Mouse (Mus musculus): ENCODE data around the gene Fam206a. TPM values are rescaled to one million over a fixed set of nuclear protein-coding genes. Genes with fewer than 3 reads are reported as not detected.

Fam206a gene
- total RNA-seq (2021): 10 to 100 TPM; 13.5 to 15.7 TPM
- long read RNA-seq, experiment 1, partial matches to known transcripts: 0 of 2 reads
- long read RNA-seq, experiment 1, other reads (novel, unspliced or antisense): 2 of 2 reads
- long read RNA-seq, experiment 2, full-length matches to known transcripts: 3 of 3 reads
- long read RNA-seq, experiment 2, partial matches to known transcripts: 0 of 3 reads
- long read RNA-seq, experiment 2, other reads (novel, unspliced or antisense): 0 of 3 reads

- peak; percentile 95 to 96 for DNase-seq
Measured at GRCm38 (mm10) chr4:56801907-56802668, at the start of gene Fam206a, which contains the start of gene Elp1. Fam206a (plus strand) TSS chr4:56802345. Elp1 (minus strand) TSS chr4:56802331.

GRCm38 (mm10) chr4:56756021-56756420 is 46.1 kb upstream of the Fam206a start:
- DNase-seq: no peak

DNA sequence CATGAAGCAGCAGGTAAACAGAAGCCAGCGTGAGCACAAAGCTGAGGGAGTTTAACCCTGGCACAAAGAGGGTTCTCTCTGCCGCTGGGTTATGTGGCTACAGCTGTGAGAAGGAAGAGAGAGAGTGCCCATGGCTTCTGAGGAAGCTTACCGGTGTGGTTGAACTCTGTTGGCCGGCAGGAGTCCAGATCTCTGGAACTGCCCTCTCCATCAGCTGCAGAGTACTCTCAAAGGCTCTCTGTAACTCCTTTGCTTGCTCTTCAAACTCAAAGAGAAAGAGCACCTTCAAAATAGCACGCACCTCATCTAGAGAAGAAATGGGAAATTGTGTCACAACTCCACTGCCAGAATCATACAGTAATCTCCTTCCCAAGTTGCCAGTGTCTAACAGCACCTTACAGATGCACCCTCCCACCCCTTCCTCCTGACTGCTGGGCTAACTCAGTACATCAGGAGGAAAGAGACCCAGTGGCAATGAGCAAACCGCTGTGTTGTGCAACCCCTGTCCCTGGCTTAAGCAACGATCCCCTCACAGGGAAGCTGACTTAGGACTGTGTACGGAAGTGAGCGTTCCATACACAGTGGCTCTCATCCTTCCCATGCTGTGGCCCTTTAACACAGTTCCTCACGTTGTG is 45.1 kb upstream of the Fam206a start:
- peak in 1 of 2 experiments; percentile 15 for DNase-seq

DNA sequence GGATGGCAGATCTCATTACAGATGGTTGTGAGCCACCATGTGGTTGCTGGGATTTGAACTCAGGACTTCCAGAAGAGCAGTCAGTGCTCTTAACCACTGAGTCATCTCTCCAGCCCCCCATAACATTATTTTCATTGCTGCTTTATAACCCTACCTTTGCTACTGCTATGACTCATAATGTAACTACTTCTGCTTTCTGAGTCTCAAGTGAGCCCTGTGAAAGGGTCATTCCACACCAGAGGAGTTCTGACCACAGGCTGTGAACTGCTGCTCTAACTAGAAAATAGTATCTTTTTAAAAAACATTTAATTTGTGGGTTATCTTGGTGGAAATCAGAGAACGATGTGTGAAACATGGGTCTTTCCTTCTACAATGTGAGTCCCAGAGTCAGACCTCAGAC is 44.5 kb upstream of the Fam206a start:
- DNase-seq: no peak

DNA sequence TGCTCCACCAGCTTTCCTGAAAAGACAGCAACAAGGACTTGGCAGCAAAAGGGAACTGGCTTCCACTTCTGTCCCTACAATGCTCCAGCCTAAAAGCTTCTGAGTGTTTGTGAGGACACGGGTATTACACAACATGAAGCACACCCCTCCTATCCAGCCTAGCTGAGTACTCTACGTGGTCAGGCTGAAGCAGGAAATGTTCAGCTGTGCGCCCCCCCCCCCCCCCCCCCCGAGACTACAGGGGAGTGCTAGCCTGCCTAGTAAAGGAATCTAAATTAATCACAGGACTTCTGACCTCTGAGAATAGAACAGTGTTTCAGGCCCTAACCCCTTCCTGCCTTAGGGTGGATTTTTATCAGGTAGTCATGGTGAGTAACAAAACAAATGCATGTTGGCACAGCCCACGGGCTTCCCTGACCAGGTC is 34.3 kb upstream of the Fam206a start:
- DNase-seq: no peak

GRCm38 (mm10) chr4:56768913-56769312 is 33.2 kb upstream of the Fam206a start:
- DNase-seq: no peak

DNA sequence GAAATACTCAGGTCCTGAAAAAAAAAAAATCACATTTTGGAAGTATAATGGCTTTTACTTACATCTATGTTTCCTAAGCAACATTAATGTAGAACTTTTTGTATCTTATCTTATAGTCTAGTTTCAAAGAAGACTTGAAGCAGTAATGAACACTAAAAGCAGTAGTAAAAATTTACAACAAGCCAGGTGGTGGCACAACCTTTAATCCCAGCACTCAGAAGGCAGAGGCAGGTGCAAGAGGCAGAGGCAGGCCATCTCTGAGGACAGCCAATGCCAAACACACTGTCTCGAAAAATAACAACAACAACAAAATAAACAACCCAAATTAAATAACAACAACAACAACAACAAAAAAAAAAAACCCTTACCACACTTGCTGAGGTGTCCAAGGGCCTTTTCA is 31.1 kb upstream of the Fam206a start:
- no peak for DNase-seq

GRCm38 (mm10) chr4:56791373-56791772 is 10.8 kb upstream of the Fam206a start:
- no peak for DNase-seq

DNA sequence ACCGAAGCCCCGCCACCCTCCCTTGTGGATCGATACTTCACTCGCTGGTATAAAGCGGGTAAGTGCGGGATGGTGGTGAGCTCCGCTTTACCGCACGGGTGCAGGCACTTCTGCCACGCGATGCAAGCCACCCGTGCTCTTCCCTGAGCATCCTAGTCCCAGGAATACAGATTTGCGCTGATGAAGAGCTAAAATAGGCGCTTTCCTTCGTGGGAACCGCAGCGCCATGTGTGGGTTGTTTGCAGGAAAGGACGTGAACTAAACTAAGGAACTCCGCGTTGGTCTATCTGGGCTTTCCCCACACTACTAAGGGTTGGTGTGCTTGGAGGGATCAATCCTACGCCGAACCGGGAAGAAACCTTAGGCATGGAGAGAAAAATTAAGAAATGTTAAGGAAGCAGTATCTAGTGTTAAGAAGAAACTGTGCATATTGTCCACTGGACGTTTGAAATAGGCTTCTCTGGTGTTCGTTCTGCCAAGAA is 565 bp downstream of the Fam206a start:
- peak in 1 of 2 experiments; percentile 9 for DNase-seq

DNA sequence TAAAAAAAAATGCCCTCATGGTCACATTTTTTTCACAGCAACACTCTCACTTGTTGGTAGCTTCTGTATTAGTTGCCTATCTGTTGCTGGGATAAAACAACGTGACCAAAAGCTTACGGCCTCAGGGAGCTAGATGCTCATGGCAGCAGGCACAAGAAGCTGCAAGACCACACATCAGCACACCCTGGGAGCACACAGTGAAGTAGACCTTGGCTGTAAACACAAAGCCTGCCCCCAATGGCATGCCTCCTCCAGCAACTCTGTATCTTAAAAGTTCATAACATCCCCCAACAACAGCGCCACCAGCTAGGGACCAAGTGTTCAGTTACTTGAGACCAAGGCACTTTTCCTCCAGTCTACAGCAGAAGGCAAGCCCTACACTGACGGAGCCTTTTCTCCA is 6.9 kb downstream of the Fam206a start:
- DNase-seq: no peak

DNA sequence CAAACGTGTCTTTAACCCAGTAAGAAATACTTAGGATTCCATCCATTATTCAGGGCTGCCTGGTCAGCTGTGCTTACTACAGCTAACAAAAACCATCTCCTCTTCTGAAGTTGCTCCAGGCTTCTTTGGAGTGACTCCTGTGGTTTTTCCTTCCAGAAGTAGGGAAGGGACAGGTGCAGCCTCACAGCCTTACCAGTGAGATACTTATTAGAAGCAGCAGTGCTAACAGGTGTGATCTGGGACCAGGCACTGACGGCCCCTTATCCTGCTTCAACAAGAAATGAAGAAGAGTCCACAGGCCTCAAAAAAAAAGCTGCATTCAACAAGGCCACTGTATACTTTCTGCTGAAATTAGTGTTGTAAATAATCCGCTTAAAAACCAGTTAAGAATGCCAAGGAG is 9.5 kb downstream of the Fam206a start:
- no peak for DNase-seq

- DNase-seq: no peak
Measured at GRCm38 (mm10) chr4:56812096-56812495, 10.0 kb downstream of the Fam206a start.

DNA sequence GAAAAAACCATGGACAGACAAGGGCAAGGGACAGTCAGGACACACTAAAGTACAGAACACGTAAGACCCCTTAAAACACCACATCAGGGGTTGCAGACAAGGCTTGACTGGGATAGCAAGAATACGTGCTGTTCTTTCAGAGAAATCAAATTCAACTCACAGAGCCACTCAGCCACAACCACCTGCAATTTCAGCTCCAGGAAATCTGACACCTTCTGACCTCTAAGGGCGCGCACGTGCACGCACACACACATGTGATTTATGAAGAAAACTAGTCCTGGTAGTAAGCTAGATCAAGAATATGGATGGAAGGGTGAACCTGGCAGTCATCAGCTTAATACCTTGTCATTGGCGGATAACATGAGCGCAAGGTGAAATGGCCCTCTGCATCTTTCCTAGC is 13.0 kb downstream of the Fam206a start:
- DNase-seq: no peak

DNA sequence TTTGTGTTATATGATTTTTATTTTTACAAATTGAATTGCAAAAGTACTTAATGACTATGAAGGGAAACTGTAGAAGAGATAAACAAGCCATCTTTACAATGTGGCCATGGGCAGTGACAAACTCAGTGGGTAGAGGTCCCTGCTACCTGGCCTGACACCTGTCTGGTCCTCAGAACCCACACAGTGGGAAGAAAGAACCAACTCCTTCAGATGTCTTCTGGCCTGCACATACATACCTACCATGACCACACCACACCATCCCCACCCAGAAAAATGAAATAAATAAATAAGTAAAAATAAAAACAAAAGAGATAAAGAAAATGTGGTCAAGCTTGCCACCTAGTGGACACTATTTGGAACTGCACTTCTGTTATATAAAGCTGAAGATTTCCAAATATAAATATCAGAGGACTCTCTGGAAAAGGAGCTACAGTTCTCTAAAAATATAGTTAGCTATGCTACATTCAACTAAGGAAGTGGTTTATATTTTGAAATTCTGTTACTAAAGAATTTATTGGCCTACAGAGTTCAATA is 17.9 kb downstream of the Fam206a start:
- no peak for DNase-seq

DNA sequence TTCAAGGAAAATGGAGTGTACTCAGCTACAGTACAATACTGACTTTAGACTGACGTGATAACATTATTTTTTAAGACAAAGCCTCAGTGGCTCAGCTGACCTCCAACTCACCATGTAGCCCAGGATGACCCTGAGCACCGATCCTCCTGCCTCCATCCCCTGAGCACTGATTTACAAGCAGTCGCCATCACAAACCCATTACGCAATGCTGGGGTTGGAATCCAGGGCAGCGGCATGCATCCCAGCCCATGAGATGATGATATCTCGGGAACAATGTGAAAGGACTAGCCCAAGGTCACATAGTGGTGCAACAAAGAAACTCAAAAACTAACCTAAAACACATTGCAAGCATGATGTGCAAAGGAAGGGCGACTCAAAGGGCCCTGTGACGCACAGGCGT is 22.1 kb downstream of the Fam206a start:
- DNase-seq: peak; percentile 56 to 78

GRCm38 (mm10) chr4:56828932-56829331 is 26.8 kb downstream of the Fam206a start:
- DNase-seq: no peak

- DNase-seq: peak; percentile 13 to 16
Measured at GRCm38 (mm10) chr4:56829511-56829921, 27.4 kb downstream of the Fam206a start.

DNA sequence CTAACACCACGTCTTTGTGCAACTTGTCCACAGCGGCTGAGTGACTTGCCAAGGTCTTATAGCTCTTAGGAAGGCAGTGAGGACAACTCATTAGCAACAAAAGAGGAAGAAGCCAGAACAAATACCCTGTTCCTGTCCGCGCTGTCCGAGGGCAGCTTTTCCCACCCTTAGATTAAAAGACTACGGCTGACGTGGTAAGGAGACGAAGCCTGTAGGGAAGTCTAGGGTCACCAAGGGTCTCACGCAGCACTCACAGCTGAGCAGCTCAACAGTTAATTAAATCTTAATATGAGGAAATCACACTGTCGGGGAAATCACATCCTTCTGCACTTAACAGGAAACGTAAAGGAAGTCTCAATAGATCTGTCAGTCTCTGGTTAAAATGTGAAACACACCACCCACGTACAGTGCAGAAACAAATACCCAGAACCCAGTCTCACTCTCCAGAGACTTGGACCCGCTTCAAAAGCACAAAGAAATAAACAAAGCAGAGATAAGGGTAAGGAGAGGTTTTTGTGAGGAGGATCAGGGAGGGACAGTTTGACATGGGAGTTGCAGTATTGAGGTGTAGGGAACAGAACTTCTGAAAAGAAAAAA is 29.0 kb downstream of the Fam206a start:
- DNase-seq: no peak

DNA sequence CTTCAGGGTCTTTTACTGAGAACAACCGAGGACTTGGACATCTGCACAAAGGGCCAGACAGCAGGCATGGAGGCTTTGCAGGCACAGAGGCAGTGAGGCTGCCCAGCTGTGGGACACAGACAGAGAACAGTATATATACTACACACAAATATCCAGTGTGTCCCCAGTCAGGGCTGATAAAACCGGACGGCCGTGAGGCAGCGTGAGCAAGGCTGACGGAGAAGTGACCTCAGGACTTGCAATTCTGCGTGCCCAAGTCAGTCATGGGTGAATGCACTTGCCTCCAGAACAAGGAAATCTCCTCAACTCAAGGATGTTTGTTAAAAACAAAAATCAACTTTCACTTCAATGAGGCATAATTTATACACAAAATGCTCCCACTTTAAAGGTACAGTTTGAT is 29.9 kb downstream of the Fam206a start:
- peak in 1 of 2 experiments; percentile 44 for DNase-seq

DNA sequence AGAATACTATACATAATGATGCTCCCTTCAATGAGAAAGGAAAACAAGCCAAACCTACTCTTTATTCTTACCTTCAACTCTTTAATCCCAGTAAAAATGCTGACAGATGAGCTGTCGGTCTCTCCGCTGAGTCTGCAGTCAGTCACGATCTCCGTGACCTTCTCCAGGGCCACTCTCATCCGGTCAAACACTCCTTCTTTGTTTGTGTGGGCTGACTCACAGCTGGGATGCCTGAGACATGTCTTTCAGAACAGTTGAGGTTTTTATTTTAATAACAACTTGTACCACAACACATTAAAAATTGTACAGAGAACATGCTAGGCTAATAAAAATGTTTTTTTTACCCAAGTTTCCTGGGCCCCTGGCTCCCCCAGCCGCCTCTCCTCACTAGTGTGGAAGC is 35.5 kb downstream of the Fam206a start:
- peak; percentile 56 to 71 for DNase-seq

GRCm38 (mm10) chr4:56840297-56840696 is 38.2 kb downstream of the Fam206a start:
- DNase-seq: no peak

- no peak for DNase-seq
Measured at GRCm38 (mm10) chr4:56842501-56842900, 40.4 kb downstream of the Fam206a start.
